Mouse (Mus musculus): ENCODE results near the gene 1810010H24Rik.
A peak's percentile ranks its signal among the peaks of the same experiment; 100 is the strongest.
"Not testable (repeated sequence)": the region's sequence is repeated elsewhere in the genome, so short reads cannot be mapped to it uniquely, and the experiment has no call there.

1810010H24Rik gene

GRCm38 (mm10) chr11:107045546-107045945 lies 20.1 kb downstream of the 1810010H24Rik start:
- DNase-seq: no peak

GRCm38 (mm10) chr11:107046766-107047620 lies 21.5 kb downstream of the 1810010H24Rik start:
- no peak for DNase-seq

GRCm38 (mm10) chr11:107054870-107055269 lies 29.4 kb downstream of the 1810010H24Rik start:
- DNase-seq: no peak

- no peak for DNase-seq
Measured at GRCm38 (mm10) chr11:107057391-107057790, 31.9 kb downstream of the 1810010H24Rik start.

- not testable (repeated sequence) for DNase-seq
Measured at GRCm38 (mm10) chr11:107059634-107060033, 34.2 kb downstream of the 1810010H24Rik start.

GRCm38 (mm10) chr11:107060941-107061340 lies 35.5 kb downstream of the 1810010H24Rik start:
- DNase-seq: no peak

GRCm38 (mm10) chr11:107063067-107063466 lies 37.6 kb downstream of the 1810010H24Rik start:
- DNase-seq: no peak

GRCm38 (mm10) chr11:107064590-107064989 lies 39.1 kb downstream of the 1810010H24Rik start:
- DNase-seq: no peak

- DNase-seq: peak; percentile 19
Measured at GRCm38 (mm10) chr11:107065216-107065785, 39.8 kb downstream of the 1810010H24Rik start.
